14 mouse cellular contexts compared by ENCODE assay signal in genomic region chr8:106268710-106269346, GRCm38 (mm10). TPM values are rescaled to one million over a fixed set of nuclear protein-coding genes. Genes with fewer than 3 reads are reported as not detected.
DNase-seq lines count a peak whose midpoint lies in the region; ATAC-seq and TF ChIP-seq lines count a peak whose summit lies in the region.
"Had no signal": no experiment of that assay in that cellular context is flagged by ENCODE, and none has a peak within 500 bp of the region (broad histone marks: within the 10 kb centered on the region; RNA-seq: fewer than 3 reads in every experiment).

No protein-coding gene starts in this region.

- no peak overlapping the region; the same call in 1 of the 2 replicates for H3K9ac ChIP-seq in forebrain, embryonic 16.5 days (replicated peaks; ENCODE audit: low read depth, low read length)
- H3K9ac ChIP-seq: limb, embryonic 13.5 days had no signal

- peaks cover 45% of the 10 kb centered on the region for H3K4me1 ChIP-seq in embryonic facial prominence, embryonic 10.5 days
- H3K4me1 ChIP-seq in forebrain, embryonic 16.5 days (replicated peaks; ENCODE audit: control insufficient read depth, insufficient read depth, low read length), result peaks cover 35% of the 10 kb centered on the region

- TF ChIP-seq CTCF in layer of hippocampus, adult 2 months (conservative IDR thresholded peaks at IDR 0.05), result no peak

- no peak overlapping the region for H3K4me2 ChIP-seq in forebrain, embryonic 16.5 days (ENCODE audit: low read length)
- H3K4me2 ChIP-seq: limb, embryonic 13.5 days had no signal

- peak overlapping the region; percentile 96 for H3K27ac ChIP-seq in layer of hippocampus, adult 2 months
- 0 out of 2 replicates have a peak overlapping the region, but pooled peaks have one; percentile 79 for H3K27ac ChIP-seq in embryonic facial prominence, embryonic 10.5 days (replicated peaks)
- H3K27ac ChIP-seq in forebrain, embryonic 16.5 days (ENCODE audit: low read length), result no peak overlapping the region
- H3K27ac ChIP-seq: limb, embryonic 13.5 days had no signal

- no peaks in the 10 kb centered on the region; the same call in 1 of the 2 replicates for H3K36me3 ChIP-seq in embryonic facial prominence, embryonic 10.5 days (replicated peaks)
- peaks cover 10% of the 10 kb centered on the region for H3K36me3 ChIP-seq in forebrain, embryonic 16.5 days (ENCODE audit: control insufficient read depth, insufficient read depth)
- H3K36me3 ChIP-seq: limb, embryonic 13.5 days had no signal

- no peaks in the 10 kb centered on the region for H3K9me3 ChIP-seq in embryonic facial prominence, embryonic 10.5 days
- H3K9me3 ChIP-seq in forebrain, embryonic 16.5 days (ENCODE audit: control insufficient read depth, low read length), result no peaks in the 10 kb centered on the region
- H3K9me3 ChIP-seq: limb, embryonic 13.5 days had no signal

- H3K27me3 ChIP-seq in embryonic facial prominence, embryonic 10.5 days (replicated peaks; ENCODE audit: low read depth, poor library complexity, severe bottlenecking), result no peaks in the 10 kb centered on the region
- H3K27me3 ChIP-seq in forebrain, embryonic 16.5 days (replicated peaks; ENCODE audit: control insufficient read depth, insufficient read depth, low read length), result no peaks in the 10 kb centered on the region
- H3K27me3 ChIP-seq: limb, embryonic 13.5 days had no signal

- no peak overlapping the region for H3K4me3 ChIP-seq in layer of hippocampus, adult 2 months
- H3K4me3 ChIP-seq in embryonic facial prominence, embryonic 10.5 days, result no peak overlapping the region
- H3K4me3 ChIP-seq in forebrain, embryonic 16.5 days (replicated peaks; ENCODE audit: low read length), result no peak overlapping the region
- H3K4me3 ChIP-seq: limb, embryonic 13.5 days had no signal

- peak; percentile 23; the same call in 1 of the 2 replicates for ATAC-seq in forebrain, embryonic 16.5 days
- ATAC-seq: CD4-positive, CD25-positive, alpha-beta regulatory T cell, adult 4 months; hindbrain, embryonic 16.5 days had no signal

- DNase-seq in layer of hippocampus, adult 2 months (ENCODE audit: low spot score in 2 of 2), result no peak
- no peak for DNase-seq in layer of hippocampus, adult 8-10 months (ENCODE audit: low spot score in 2 of 2)
- DNase-seq in embryonic facial prominence, embryonic 10.5 days (ENCODE audit: low spot score), result no peak
- DNase-seq in lung, postnatal 36 days, result peak; percentile 41
- no peak for DNase-seq in thymus, postnatal 10 days (ENCODE audit: low spot score in 2 of 2)
- no peak for DNase-seq in urinary bladder, postnatal 4 days (ENCODE audit: low spot score in 2 of 2)
- DNase-seq: adrenal gland, postnatal 14 days; cerebellum, adult 9-10 months; gastrocnemius, postnatal 36 days; right cerebral cortex, postnatal 4 days had no signal

- WGBS in embryonic facial prominence, embryonic 10.5 days, result 71% methylated on average over 5 of the region's 5 CpGs
- WGBS in forebrain, embryonic 16.5 days, result 20% methylated on average over 5 of the region's 5 CpGs

RNA-seq across cellular contexts. Expression of gene Prmt7, which starts 58.1 kb away (rescaled TPM):
- total RNA-seq in layer of hippocampus, adult 2 months (2021), result 10 to 100 TPM; 34.2 to 38.2 TPM
- 10 to 100 TPM; 32.8 to 43.7 (median 36.4) TPM for total RNA-seq in layer of hippocampus, adult 8-10 months (2022)
- 75.8 and 80.6 TPM in 2 replicates for polyA plus RNA-seq in embryonic facial prominence, embryonic 10.5 days (2016; fragmentation: Nextera tagmentation; extraction: Ambion mirVana)
- polyA plus RNA-seq in forebrain, embryonic 16.5 days (2015; fragmentation: Nextera tagmentation; extraction: Ambion mirVana), result 53.0 and 55.3 TPM in 2 replicates

RNA-seq across cellular contexts. Expression of gene Slc7a6os, which starts 58.1 kb away (rescaled TPM):
- 10 to 100 TPM; 25.8 to 30.4 TPM for total RNA-seq in layer of hippocampus, adult 2 months (2021)
- total RNA-seq in layer of hippocampus, adult 8-10 months (2022), result 10 to 100 TPM; 22.2 to 29.7 (median 26.8) TPM
- 37.5 and 39.7 TPM in 2 replicates for polyA plus RNA-seq in embryonic facial prominence, embryonic 10.5 days (2016; fragmentation: Nextera tagmentation; extraction: Ambion mirVana)
- polyA plus RNA-seq in forebrain, embryonic 16.5 days (2015; fragmentation: Nextera tagmentation; extraction: Ambion mirVana), result 37.7 and 40.8 TPM in 2 replicates
